Mouse (Mus musculus) megakaryocyte, embryonic 14.5 days (primary cell): ENCODE measurements at regions not wholly inside any gene's neighbourhood (a gene's known extent, or its start where the extent isn't known, plus 50 kb on each side); places are given as distances from the start of the nearest gene placed in this dataset.

Source experiments
- H3K27me3 ChIP-seq: replicated peaks from 2 replicates; pipeline ENCODE3; 2012; ENCODE audit warnings: inconsistent platforms
- H3K36me3 ChIP-seq: replicated peaks from 2 replicates; pipeline ENCODE3; 2012; ENCODE audit warnings: low read length, inconsistent platforms, mixed read lengths
- H3K4me1 ChIP-seq: 2 replicates; pipeline ENCODE4 v1.6.1; 2012; ENCODE audit warnings: inconsistent platforms
- H3K4me3 ChIP-seq: replicated peaks from 2 replicates; pipeline ENCODE3; 2012; ENCODE audit warnings: moderate library complexity, mild to moderate bottlenecking, inconsistent platforms
- H3K9me3 ChIP-seq: 2 replicates; pipeline ENCODE4 v1.6.1; 2012; ENCODE audit warnings: inconsistent platforms
- FLI1 ChIP-seq: IDR thresholded peaks from 2 replicates; pipeline ENCODE4 v1.6.1; 2012; ENCODE audit warnings: low read length, inconsistent platforms, mixed read lengths
- GATA1 ChIP-seq: IDR thresholded peaks from 3 replicates; pipeline ENCODE4 v1.6.1; 2012; ENCODE audit warnings: mixed read lengths, low read length, inconsistent platforms, borderline replicate concordance

- no peaks in the 10 kb centered on the region for H3K9me3 ChIP-seq
- no peaks in the 10 kb centered on the region for H3K4me1 ChIP-seq
- no peak overlapping the region for H3K4me3 ChIP-seq
- no peak for TF ChIP-seq FLI1
- TF ChIP-seq GATA1, result no peak
- no peaks in the 10 kb centered on the region for H3K36me3 ChIP-seq
- H3K27me3 ChIP-seq, result peaks cover 32% of the 10 kb centered on the region
Measured at GRCm38 (mm10) chr9:61102451-61103358, 269.5 kb upstream of the Tle3 start.

GRCm38 (mm10) chr9:61105550-61106280 lies 266.5 kb upstream of the Tle3 start:
- no peak overlapping the region for H3K4me3 ChIP-seq
- no peak for TF ChIP-seq GATA1
- TF ChIP-seq FLI1, result no peak
- no peaks in the 10 kb centered on the region for H3K36me3 ChIP-seq
- no peaks in the 10 kb centered on the region for H3K4me1 ChIP-seq
- no peaks in the 10 kb centered on the region for H3K9me3 ChIP-seq
- peaks cover 38% of the 10 kb centered on the region for H3K27me3 ChIP-seq

GRCm38 (mm10) chr9:61109519-61110285 lies 262.5 kb upstream of the Tle3 start:
- no peak overlapping the region for H3K4me3 ChIP-seq
- H3K4me1 ChIP-seq, result no peaks in the 10 kb centered on the region
- no peaks in the 10 kb centered on the region for H3K36me3 ChIP-seq
- TF ChIP-seq FLI1, result no peak
- no peak for TF ChIP-seq GATA1
- no peaks in the 10 kb centered on the region for H3K9me3 ChIP-seq
- H3K27me3 ChIP-seq, result peaks cover 46% of the 10 kb centered on the region

GRCm38 (mm10) chr9:61111206-61111605 lies 261.0 kb upstream of the Tle3 start:
- H3K27me3 ChIP-seq, result peaks cover 48% of the 10 kb centered on the region
- no peaks in the 10 kb centered on the region for H3K4me1 ChIP-seq
- TF ChIP-seq FLI1 (no peak), GATA1 (no peak)

GRCm38 (mm10) chr9:61111733-61112415 lies 260.3 kb upstream of the Tle3 start:
- no peak overlapping the region for H3K4me3 ChIP-seq
- H3K27me3 ChIP-seq, result peaks cover 51% of the 10 kb centered on the region
- H3K9me3 ChIP-seq, result peaks cover 4% of the 10 kb centered on the region
- TF ChIP-seq FLI1 (no peak), GATA1 (no peak)
- H3K36me3 ChIP-seq, result no peaks in the 10 kb centered on the region
- no peaks in the 10 kb centered on the region for H3K4me1 ChIP-seq

More at GRCm38 (mm10) chr9:61111206-61111605, 261.0 kb upstream of the Tle3 start:
- H3K4me3 ChIP-seq, result no peak overlapping the region
- peaks cover 4% of the 10 kb centered on the region for H3K9me3 ChIP-seq
- H3K36me3 ChIP-seq, result no peaks in the 10 kb centered on the region

- no peak for TF ChIP-seq FLI1
- TF ChIP-seq GATA1, result no peak
- peaks cover 65% of the 10 kb centered on the region for H3K27me3 ChIP-seq
- H3K9me3 ChIP-seq, result peaks cover 6% of the 10 kb centered on the region
- H3K36me3 ChIP-seq, result no peaks in the 10 kb centered on the region
- no peak overlapping the region for H3K4me3 ChIP-seq
- peaks cover 8% of the 10 kb centered on the region; the same call in 1 of the 2 replicates for H3K4me1 ChIP-seq
Measured at GRCm38 (mm10) chr9:61119252-61119651, 252.9 kb upstream of the Tle3 start.

- Histone ChIP-seq H3K27me3 (peaks cover 67% of the 10 kb centered on the region), H3K36me3 (no peaks in the 10 kb centered on the region), H3K9me3 (0 out of 2 replicates have a peak, but pooled peaks cover 3% of the 10 kb centered on the region), H3K4me1 (peaks cover 8% of the 10 kb centered on the region; the same call in 1 of the 2 replicates), H3K4me3 (no peak overlapping the region)
- no peak for TF ChIP-seq FLI1
- TF ChIP-seq GATA1, result no peak
Measured at GRCm38 (mm10) chr9:61120531-61120930, 251.6 kb upstream of the Tle3 start.

GRCm38 (mm10) chr9:61120931-61121391 lies 251.2 kb upstream of the Tle3 start:
- Histone ChIP-seq H3K27me3 (peaks cover 67% of the 10 kb centered on the region), H3K4me1 (peaks cover 8% of the 10 kb centered on the region; the same call in 1 of the 2 replicates), H3K9me3 (0 out of 2 replicates have a peak, but pooled peaks cover 3% of the 10 kb centered on the region), H3K36me3 (no peaks in the 10 kb centered on the region), H3K4me3 (no peak overlapping the region)
- TF ChIP-seq GATA1, result no peak
- no peak for TF ChIP-seq FLI1

GRCm38 (mm10) chr9:61123431-61123830 lies 248.7 kb upstream of the Tle3 start:
- Histone ChIP-seq H3K4me1 (peaks cover 8% of the 10 kb centered on the region; the same call in 1 of the 2 replicates), H3K4me3 (no peak overlapping the region), H3K27me3 (peaks cover 61% of the 10 kb centered on the region), H3K36me3 (no peaks in the 10 kb centered on the region), H3K9me3 (0 out of 2 replicates have a peak, but pooled peaks cover 3% of the 10 kb centered on the region)
- TF ChIP-seq FLI1 (no peak), GATA1 (no peak)
